Mouse (Mus musculus) retina, adult 2 months (tissue): ENCODE results near the gene Gm13101.
"Not testable (repeated sequence)": the region's sequence is repeated elsewhere in the genome, so short reads cannot be mapped to it uniquely, and the experiment has no call there.

Experiments used
- DNase-seq: peaks from one replicate; pipeline ENCODE4 v3.0.0-alpha.2; 2012; ENCODE audit warnings: low read depth, low spot score

Gene Gm13101

GRCm38 (mm10) chr4:143966850-143967249 lies at the start of gene Gm13101:
Gene Gm13101 (minus strand): TSS chr4:143966950.
- not testable (repeated sequence) for DNase-seq

- not testable (repeated sequence) for DNase-seq
Measured at GRCm38 (mm10) chr4:143994269-143994668, 27.5 kb upstream of the Gm13101 start, which contains the start of gene Pramef17. Gene Pramef17 (minus strand): TSS chr4:143994369.

- DNase-seq: not testable (repeated sequence)
Measured at GRCm38 (mm10) chr4:143988126-143988525, 21.4 kb upstream of the Gm13101 start.

GRCm38 (mm10) chr4:143987475-143987941 lies 20.8 kb upstream of the Gm13101 start:
- not testable (repeated sequence) for DNase-seq

- DNase-seq: not testable (repeated sequence)
Measured at GRCm38 (mm10) chr4:143985733-143986132, 19.0 kb upstream of the Gm13101 start.

GRCm38 (mm10) chr4:143985165-143985564 lies 18.4 kb upstream of the Gm13101 start:
- not testable (repeated sequence) for DNase-seq

GRCm38 (mm10) chr4:143983446-143983845 lies 16.7 kb upstream of the Gm13101 start:
- not testable (repeated sequence) for DNase-seq

GRCm38 (mm10) chr4:143950916-143951315 lies 15.8 kb downstream of the Gm13101 start, which contains the start of gene Pramef25:
Gene Pramef25 (minus strand): TSS chr4:143951016.
- not testable (repeated sequence) for DNase-seq
